Comparison of ENCODE assay signal across 7 mouse cellular contexts in the genomic region with DNA sequence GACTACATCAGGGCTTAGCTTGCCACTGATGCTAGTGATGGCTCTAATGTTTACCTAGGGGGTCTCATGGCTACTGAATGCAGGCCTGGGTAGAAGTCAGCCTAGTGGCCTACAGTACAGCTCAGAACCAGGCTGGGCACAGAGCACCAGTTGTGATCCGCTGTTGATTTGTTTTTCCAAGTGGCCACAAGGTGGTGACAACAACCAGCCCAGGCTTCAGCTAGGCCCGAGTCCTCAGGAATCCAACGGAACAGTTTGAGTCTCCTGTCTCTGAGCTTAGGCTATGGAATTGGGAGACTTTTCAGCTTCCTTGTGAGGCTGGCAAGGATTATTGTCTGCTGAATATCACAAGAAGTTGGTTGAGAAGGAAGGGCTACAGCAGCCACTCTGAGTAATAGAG. TPM values are rescaled to one million over a fixed set of nuclear protein-coding genes. Genes with fewer than 3 reads are reported as not detected.
DNase-seq lines count a peak whose midpoint lies in the region; ATAC-seq and TF ChIP-seq lines count a peak whose summit lies in the region.

No protein-coding gene starts in this region.

- no peak for TF ChIP-seq POLR2A in small intestine, adult 2 months (IDR thresholded peaks at IDR 0.05; ENCODE audit: low read depth, low read length)

- peak; percentile 61; the same call in 1 of the 2 replicates for TF ChIP-seq CTCF in small intestine, adult 2 months (IDR thresholded peaks at IDR 0.05; ENCODE audit: extremely low read depth, insufficient read length, insufficient replicate concordance, low read depth, low read length)

- peaks cover 14% of the 10 kb centered on the region; the same call in 1 of the 2 replicates for H3K4me1 ChIP-seq in heart, embryonic 11.5 days (ENCODE audit: control insufficient read depth, insufficient read depth, low read length)
- peaks cover 7% of the 10 kb centered on the region for H3K4me1 ChIP-seq in small intestine, adult 2 months (ENCODE audit: control insufficient read depth, insufficient read depth, insufficient read length, low read length)

- WGBS in heart, embryonic 11.5 days (ENCODE audit: insufficient replicate concordance): 10% methylated on average over 3 of the region's 3 CpGs
- WGBS in small intestine, adult 2 months: 22% methylated on average over 3 of the region's 3 CpGs

- H3K4me3 ChIP-seq in heart, embryonic 11.5 days (ENCODE audit: low read depth, low read length): no peak overlapping the region
- no peak overlapping the region for H3K4me3 ChIP-seq in small intestine, adult 2 months (ENCODE audit: low read depth, low read length)

- DNase-seq in CD4-positive helper T cell, adult 2 months (ENCODE audit: low read depth, low spot score): peak; percentile 24
- peak; percentile 67 for DNase-seq in Muller cell, postnatal 12 days (ENCODE audit: inconsistent ontology term)
- peak; percentile 79 for DNase-seq in embryo, embryonic 10 days (ENCODE audit: low spot score)
- DNase-seq in kidney, postnatal 4 days: peak; percentile 59 to 74
- DNase-seq in lung, postnatal 10 days: peak; percentile 68

- H3K9ac ChIP-seq in heart, embryonic 11.5 days (ENCODE audit: low read depth, low read length): peak overlapping the region; percentile 49; the same call in 1 of the 2 replicates

- H3K4me2 ChIP-seq in heart, embryonic 11.5 days: no peak overlapping the region

- no peaks in the 10 kb centered on the region for H3K36me3 ChIP-seq in heart, embryonic 11.5 days (ENCODE audit: control insufficient read depth, insufficient read depth, low read length)
- no peaks in the 10 kb centered on the region for H3K36me3 ChIP-seq in small intestine, adult 2 months (ENCODE audit: control insufficient read depth, insufficient read depth, low read length)

- no peaks in the 10 kb centered on the region for H3K27me3 ChIP-seq in heart, embryonic 11.5 days (ENCODE audit: control insufficient read depth, insufficient read depth, low read length)
- no peaks in the 10 kb centered on the region for H3K27me3 ChIP-seq in small intestine, adult 2 months (ENCODE audit: control insufficient read depth, insufficient read depth, low read length)

- no peak overlapping the region for H3K27ac ChIP-seq in heart, embryonic 11.5 days (ENCODE audit: low read depth, low read length)
- H3K27ac ChIP-seq in small intestine, adult 2 months (ENCODE audit: insufficient read depth, low read depth, low read length): no peak overlapping the region

- no peak for ATAC-seq in heart, embryonic 11.5 days (replicated peaks; ENCODE audit: insufficient number of reproducible peaks, low FRiP score, low TSS enrichment)

- no peaks in the 10 kb centered on the region for H3K9me3 ChIP-seq in heart, embryonic 11.5 days (replicated peaks; ENCODE audit: control insufficient read depth, low read length)

RNA-seq across cellular contexts. Expression of gene Clpb, which starts 3.1 kb away (rescaled TPM):
- 36.1 and 47.0 TPM in 2 replicates for polyA plus RNA-seq in heart, embryonic 11.5 days (2014; fragmentation: Nextera tagmentation; extraction: Ambion mirVana)
- polyA plus RNA-seq in small intestine, adult 2 months (2012; rRNA removed): 5.5 and 7.2 TPM in 2 replicates

Comparison
In these comparisons a context has a peak if more than half of its experiments do, and no peak if none do; other contexts are left out.
1. DNase-seq: peak in every context shown above with its lines; median percentile 79 in embryo, embryonic 10 days; 68 in lung, postnatal 10 days; 67 in Muller cell, postnatal 12 days; 66 in kidney, postnatal 4 days; 24 in CD4-positive helper T cell, adult 2 months.